ENCODE assay signal across 8 mouse cellular contexts in the genomic region with DNA sequence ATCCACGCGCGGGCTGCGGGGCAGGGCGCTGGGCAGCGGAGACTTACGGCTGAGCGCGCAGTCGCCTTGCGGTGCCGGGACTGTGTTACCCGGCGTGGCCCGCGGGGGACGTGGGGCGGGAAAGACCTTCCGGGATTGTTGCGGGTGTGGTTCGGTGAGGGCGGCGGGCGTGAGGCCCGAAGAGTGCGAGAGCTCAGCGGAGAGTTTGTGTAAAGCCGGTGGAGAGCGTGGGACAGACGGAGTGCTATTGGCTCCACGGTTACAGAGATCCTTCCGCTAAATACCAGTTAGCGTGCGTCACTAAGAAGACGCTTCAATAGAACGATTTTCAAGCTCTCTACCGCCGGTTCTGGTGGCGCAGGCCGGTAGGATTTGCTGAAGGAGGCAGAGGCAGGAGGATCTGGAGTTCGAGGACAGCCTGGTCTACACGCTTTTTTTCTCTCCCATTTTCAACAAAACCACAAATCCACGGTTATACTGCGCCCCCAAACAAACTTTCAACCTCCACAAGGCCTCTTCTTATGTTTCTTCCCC. TPM values are rescaled to one million over a fixed set of nuclear protein-coding genes. Genes with fewer than 3 reads are reported as not detected.
DNase-seq lines count a peak whose midpoint lies in the region; ATAC-seq and TF ChIP-seq lines count a peak whose summit lies in the region.

No protein-coding gene starts in this region.

- peak overlapping the region; percentile 54 for H3K4me2 ChIP-seq in embryonic facial prominence, embryonic 12.5 days (replicated peaks)
- H3K4me2 ChIP-seq in limb, embryonic 11.5 days (ENCODE audit: low read depth, severe bottlenecking), result peak overlapping the region; percentile 48
- H3K4me2 ChIP-seq in midbrain, embryonic 13.5 days (replicated peaks), result peak overlapping the region; percentile 76

- peak overlapping the region; percentile 93 for H3K27ac ChIP-seq in embryonic facial prominence, embryonic 12.5 days
- H3K27ac ChIP-seq in limb, embryonic 11.5 days (replicated peaks; ENCODE audit: low read depth, low read length), result 0 out of 2 replicates have a peak overlapping the region, but pooled peaks have one; percentile 53
- peak overlapping the region; percentile 88 for H3K27ac ChIP-seq in midbrain, embryonic 13.5 days
- peak overlapping the region; percentile 93 for H3K27ac ChIP-seq in small intestine, adult 2 months (ENCODE audit: insufficient read depth, low read depth, low read length)

- H3K4me1 ChIP-seq in embryonic facial prominence, embryonic 12.5 days, result peaks cover 9% of the 10 kb centered on the region; the same call in 1 of the 2 replicates
- no peaks in the 10 kb centered on the region for H3K4me1 ChIP-seq in limb, embryonic 11.5 days (ENCODE audit: control insufficient read depth, insufficient read depth, low read length)
- H3K4me1 ChIP-seq in midbrain, embryonic 13.5 days (replicated peaks), result peaks cover 25% of the 10 kb centered on the region
- H3K4me1 ChIP-seq in small intestine, adult 2 months (ENCODE audit: control insufficient read depth, insufficient read depth, insufficient read length, low read length), result peaks cover 11% of the 10 kb centered on the region

- peak; percentile 98 for DNase-seq in 3T3-L1 (ENCODE audit: low read depth, low spot score)
- DNase-seq in adrenal gland, postnatal 36 days, result peak; percentile 87 to 91
- peak; percentile 95 for DNase-seq in heart, adult 18-20 months
- DNase-seq in kidney, adult 18-20 months, result peak; percentile 94
- DNase-seq in limb, embryonic 11.5 days (ENCODE audit: low spot score), result peak; percentile 98

- peak overlapping the region; percentile 69 for H3K4me3 ChIP-seq in embryonic facial prominence, embryonic 12.5 days
- peak overlapping the region; percentile 69 for H3K4me3 ChIP-seq in limb, embryonic 11.5 days (ENCODE audit: low read depth, low read length)
- H3K4me3 ChIP-seq in midbrain, embryonic 13.5 days (replicated peaks), result peak overlapping the region; percentile 89
- peak overlapping the region; percentile 84 for H3K4me3 ChIP-seq in small intestine, adult 2 months (ENCODE audit: low read depth, low read length)

- H3K27me3 ChIP-seq in embryonic facial prominence, embryonic 12.5 days, result no peaks in the 10 kb centered on the region
- H3K27me3 ChIP-seq in limb, embryonic 11.5 days (ENCODE audit: control insufficient read depth, insufficient read depth, low read length), result no peaks in the 10 kb centered on the region
- H3K27me3 ChIP-seq in midbrain, embryonic 13.5 days, result no peaks in the 10 kb centered on the region
- H3K27me3 ChIP-seq in small intestine, adult 2 months (ENCODE audit: control insufficient read depth, insufficient read depth, low read length), result no peaks in the 10 kb centered on the region

- no peak; the same call in 1 of the 2 replicates for TF ChIP-seq POLR2A in small intestine, adult 2 months (IDR thresholded peaks at IDR 0.05; ENCODE audit: low read depth, low read length)

- H3K36me3 ChIP-seq in embryonic facial prominence, embryonic 12.5 days, result no peaks in the 10 kb centered on the region
- H3K36me3 ChIP-seq in limb, embryonic 11.5 days (ENCODE audit: control insufficient read depth, insufficient read depth, low read length), result no peaks in the 10 kb centered on the region
- H3K36me3 ChIP-seq in midbrain, embryonic 13.5 days, result no peaks in the 10 kb centered on the region
- no peaks in the 10 kb centered on the region for H3K36me3 ChIP-seq in small intestine, adult 2 months (ENCODE audit: control insufficient read depth, insufficient read depth, low read length)

- peak; percentile 74 for ATAC-seq in embryonic facial prominence, embryonic 12.5 days (ENCODE audit: insufficient number of reproducible peaks, insufficient read depth, low FRiP score, low TSS enrichment)
- ATAC-seq in limb, embryonic 11.5 days (ENCODE audit: insufficient number of reproducible peaks, low FRiP score, low TSS enrichment, low read depth), result peak; percentile 79
- peak; percentile 77 for ATAC-seq in midbrain, embryonic 13.5 days

- H3K9me3 ChIP-seq in embryonic facial prominence, embryonic 12.5 days, result no peaks in the 10 kb centered on the region
- H3K9me3 ChIP-seq in limb, embryonic 11.5 days (ENCODE audit: control insufficient read depth, low read length), result no peaks in the 10 kb centered on the region
- H3K9me3 ChIP-seq in midbrain, embryonic 13.5 days, result no peaks in the 10 kb centered on the region

- no peak for TF ChIP-seq CTCF in small intestine, adult 2 months (IDR thresholded peaks at IDR 0.05; ENCODE audit: extremely low read depth, insufficient read length, insufficient replicate concordance, low read depth, low read length)

- under 1% methylated on average over 44 of the region's 44 CpGs for WGBS in embryonic facial prominence, embryonic 12.5 days
- WGBS in limb, embryonic 11.5 days, result under 1% methylated on average over 44 of the region's 44 CpGs
- WGBS in midbrain, embryonic 13.5 days, result under 1% methylated on average over 44 of the region's 44 CpGs
- under 1% methylated on average over 44 of the region's 44 CpGs for WGBS in small intestine, adult 2 months

- peak overlapping the region; percentile 65 for H3K9ac ChIP-seq in embryonic facial prominence, embryonic 12.5 days
- H3K9ac ChIP-seq in limb, embryonic 11.5 days (ENCODE audit: low read length), result peak overlapping the region; percentile 69
- peak overlapping the region; percentile 78 for H3K9ac ChIP-seq in midbrain, embryonic 13.5 days (replicated peaks)

RNA-seq across cellular contexts. Expression of a gene that starts 16.9 kb away (rescaled TPM):
- total RNA-seq in adrenal gland, postnatal 36 days (2021), result under 1 TPM in 1 of 2 experiments, not detected in 1; 0.23 TPM
- polyA plus RNA-seq in embryonic facial prominence, embryonic 12.5 days (2016; fragmentation: Nextera tagmentation; extraction: Ambion mirVana), result not detected in 2 replicates
- total RNA-seq in heart, adult 18-20 months (2021), result under 1 TPM; 0.21 to 0.45 TPM
- polyA plus RNA-seq in limb, embryonic 11.5 days (2014; fragmentation: Nextera tagmentation; extraction: Ambion mirVana), result not detected in 2 replicates
- not detected in 2 replicates for polyA plus RNA-seq in midbrain, embryonic 13.5 days (2015; fragmentation: Nextera tagmentation; extraction: Ambion mirVana)
- polyA plus RNA-seq in small intestine, adult 2 months (2012; rRNA removed), result 0.25 TPM in 1 of 2 replicates, not detected in the other

RNA-seq across cellular contexts. Expression of a gene that starts 16.9 kb away (rescaled TPM):
- total RNA-seq in adrenal gland, postnatal 36 days (2021), result not detected
- not detected in 2 replicates for polyA plus RNA-seq in embryonic facial prominence, embryonic 12.5 days (2016; fragmentation: Nextera tagmentation; extraction: Ambion mirVana)
- total RNA-seq in heart, adult 18-20 months (2021), result not detected
- polyA plus RNA-seq in limb, embryonic 11.5 days (2014; fragmentation: Nextera tagmentation; extraction: Ambion mirVana), result not detected in 2 replicates
- not detected in 2 replicates for polyA plus RNA-seq in midbrain, embryonic 13.5 days (2015; fragmentation: Nextera tagmentation; extraction: Ambion mirVana)
- 0.46 TPM in 1 of 2 replicates, not detected in the other for polyA plus RNA-seq in small intestine, adult 2 months (2012; rRNA removed)

RNA-seq across cellular contexts. Expression of a gene that starts 44.4 kb away (rescaled TPM):
- not detected for total RNA-seq in adrenal gland, postnatal 36 days (2021)
- not detected in 2 replicates for polyA plus RNA-seq in embryonic facial prominence, embryonic 12.5 days (2016; fragmentation: Nextera tagmentation; extraction: Ambion mirVana)
- under 1 TPM in 1 of 2 experiments, not detected in 1; 0.62 TPM for total RNA-seq in heart, adult 18-20 months (2021)
- polyA plus RNA-seq in limb, embryonic 11.5 days (2014; fragmentation: Nextera tagmentation; extraction: Ambion mirVana), result not detected in 2 replicates
- polyA plus RNA-seq in midbrain, embryonic 13.5 days (2015; fragmentation: Nextera tagmentation; extraction: Ambion mirVana), result not detected in 2 replicates
- 0.03 TPM in 1 of 2 replicates, not detected in the other for polyA plus RNA-seq in small intestine, adult 2 months (2012; rRNA removed)

RNA-seq across cellular contexts. Expression of a gene that starts 47.9 kb away (rescaled TPM):
- total RNA-seq in adrenal gland, postnatal 36 days (2021), result under 1 TPM in 1 of 2 experiments, not detected in 1; 0.30 TPM
- 0.79 and 1.2 TPM in 2 replicates for polyA plus RNA-seq in embryonic facial prominence, embryonic 12.5 days (2016; fragmentation: Nextera tagmentation; extraction: Ambion mirVana)
- total RNA-seq in heart, adult 18-20 months (2021), result 1 to 10 TPM in 1 of 2 experiments, under 1 TPM in 1; 0.45 to 1.4 TPM
- polyA plus RNA-seq in limb, embryonic 11.5 days (2014; fragmentation: Nextera tagmentation; extraction: Ambion mirVana), result 0.58 and 0.96 TPM in 2 replicates
- 0.35 and 0.52 TPM in 2 replicates for polyA plus RNA-seq in midbrain, embryonic 13.5 days (2015; fragmentation: Nextera tagmentation; extraction: Ambion mirVana)
- polyA plus RNA-seq in small intestine, adult 2 months (2012; rRNA removed), result 0.52 and 0.74 TPM in 2 replicates

RNA-seq across cellular contexts. Expression of a gene that starts 54.0 kb away (rescaled TPM):
- under 1 TPM; 0.16 to 0.20 TPM for total RNA-seq in adrenal gland, postnatal 36 days (2021)
- not detected in 2 replicates for polyA plus RNA-seq in embryonic facial prominence, embryonic 12.5 days (2016; fragmentation: Nextera tagmentation; extraction: Ambion mirVana)
- total RNA-seq in heart, adult 18-20 months (2021), result not detected
- polyA plus RNA-seq in limb, embryonic 11.5 days (2014; fragmentation: Nextera tagmentation; extraction: Ambion mirVana), result not detected in 2 replicates
- not detected in 2 replicates for polyA plus RNA-seq in midbrain, embryonic 13.5 days (2015; fragmentation: Nextera tagmentation; extraction: Ambion mirVana)
- polyA plus RNA-seq in small intestine, adult 2 months (2012; rRNA removed), result not detected in 2 replicates

Comparison
In these comparisons a context has a peak if more than half of its experiments do, and no peak if none do; other contexts are left out.
1. Peak in every context shown above with its lines: DNase-seq, ATAC-seq, H3K4me3 ChIP-seq and H3K27ac ChIP-seq.